Comparison of ENCODE assay signal across 36 mouse cellular contexts in the genomic region with DNA sequence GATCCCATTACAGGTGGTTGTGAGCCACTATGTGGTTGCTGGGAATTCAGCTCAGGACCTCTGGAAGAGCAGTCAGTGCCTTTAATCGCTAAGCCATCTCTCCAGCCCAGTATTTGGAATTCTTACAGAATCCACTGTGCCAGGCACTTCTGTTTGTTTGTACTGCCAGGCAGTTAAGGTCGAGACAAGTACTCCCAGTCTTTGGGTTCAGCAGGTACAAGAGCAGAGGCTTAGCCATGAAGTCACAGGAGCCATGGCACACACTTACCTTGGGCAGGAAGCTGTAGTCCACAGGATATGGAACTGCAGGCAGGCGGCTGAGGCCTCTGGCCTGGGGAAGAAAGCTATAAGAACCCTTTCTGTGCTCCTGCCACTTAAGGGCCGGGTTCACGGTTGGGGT. TPM values are rescaled to one million over a fixed set of nuclear protein-coding genes. Genes with fewer than 3 reads are reported as not detected.
DNase-seq lines count a peak whose midpoint lies in the region; ATAC-seq and TF ChIP-seq lines count a peak whose summit lies in the region.
"Had no signal": no experiment of that assay in that cellular context is flagged by ENCODE, and none has a peak within 500 bp of the region (broad histone marks: within the 10 kb centered on the region; RNA-seq: fewer than 3 reads in every experiment).

No protein-coding gene starts in this region.

- 75% methylated on average over 5 of the region's 5 CpGs for WGBS in heart, embryonic 11.5 days (ENCODE audit: insufficient replicate concordance)
- WGBS in lung, adult 2 months: 61% methylated on average over 5 of the region's 5 CpGs
- 48% methylated on average over 5 of the region's 5 CpGs for WGBS in lung, embryonic 15.5 days

- TF ChIP-seq CTCF in lung, adult 2 months (IDR thresholded peaks at IDR 0.05; ENCODE audit: insufficient read depth, low read length): no peak

- no peak for DNase-seq in heart, postnatal 25 days (ENCODE audit: low spot score)
- no peak for DNase-seq in lung, adult 2 months
- no peak for DNase-seq in lung, postnatal 14 days
- DNase-seq in lung, postnatal 36 days: peak; percentile 75
- DNase-seq: adrenal gland, adult 2 months; adrenal gland, postnatal 36 days; cerebellum, adult 18-20 months; gastrocnemius, adult 2 months; heart, postnatal 14 days; kidney, adult 11 months; kidney, postnatal 36 days; liver, postnatal 0 days; right cerebral cortex, postnatal 4 days had no signal

- no peak for ATAC-seq in heart, embryonic 11.5 days (replicated peaks; ENCODE audit: insufficient number of reproducible peaks, low FRiP score, low TSS enrichment)
- ATAC-seq in lung, embryonic 15.5 days (ENCODE audit: borderline replicate concordance, extremely low read depth, low FRiP score, low TSS enrichment): no peak
- ATAC-seq in inflammation-experienced regulatory T-cells, adult 6 months: no peak
- ATAC-seq: activated CD4-positive, CD25-positive, alpha-beta regulatory T cell, adult 4 months; forebrain, embryonic 15.5 days; hindbrain, embryonic 16.5 days; liver, embryonic 12.5 days; liver, postnatal 0 days; midbrain, embryonic 16.5 days had no signal

- H3K27me3 ChIP-seq in heart, embryonic 11.5 days (ENCODE audit: control insufficient read depth, insufficient read depth, low read length): no peaks in the 10 kb centered on the region
- H3K27me3 ChIP-seq in lung, embryonic 15.5 days: no peaks in the 10 kb centered on the region
- H3K27me3 ChIP-seq: CH12.LX; embryonic facial prominence, embryonic 13.5 days; forebrain, embryonic 15.5 days; limb, embryonic 12.5 days; liver, embryonic 12.5 days had no signal

- intact Hi-C loops in heart, postnatal 25 days (cut with DNase I): no loop called here

- no peak overlapping the region for H3K4me3 ChIP-seq in heart, embryonic 11.5 days (ENCODE audit: low read depth, low read length)
- no peak overlapping the region for H3K4me3 ChIP-seq in lung, adult 2 months (replicated peaks; ENCODE audit: extremely low read depth, low read depth, low read length)
- H3K4me3 ChIP-seq in lung, embryonic 15.5 days: no peak overlapping the region
- H3K4me3 ChIP-seq: embryonic facial prominence, embryonic 13.5 days; forebrain, embryonic 10.5 days; forebrain, embryonic 15.5 days; gastrocnemius, adult 2 months; layer of hippocampus, adult 2 months; left cerebral cortex, adult 2 months; limb, embryonic 12.5 days; liver, embryonic 12.5 days had no signal

- no peak overlapping the region for H3K27ac ChIP-seq in heart, embryonic 11.5 days (ENCODE audit: low read depth, low read length)
- peak overlapping the region; percentile 85 for H3K27ac ChIP-seq in lung, embryonic 15.5 days
- H3K27ac ChIP-seq: embryonic facial prominence, embryonic 13.5 days; forebrain, embryonic 10.5 days; forebrain, embryonic 15.5 days; gastrocnemius, adult 2 months; left cerebral cortex, adult 2 months; limb, embryonic 12.5 days; liver, embryonic 12.5 days had no signal

- no peak overlapping the region for H3K4me2 ChIP-seq in heart, embryonic 11.5 days
- H3K4me2 ChIP-seq in lung, embryonic 15.5 days: no peak overlapping the region
- H3K4me2 ChIP-seq: embryonic facial prominence, embryonic 13.5 days; forebrain, embryonic 15.5 days; limb, embryonic 12.5 days; liver, embryonic 12.5 days had no signal

- peaks cover 48% of the 10 kb centered on the region for H3K4me1 ChIP-seq in heart, embryonic 11.5 days (ENCODE audit: control insufficient read depth, insufficient read depth, low read length)
- H3K4me1 ChIP-seq in lung, adult 2 months (ENCODE audit: control insufficient read depth, insufficient read depth, low read length): peaks cover 21% of the 10 kb centered on the region
- H3K4me1 ChIP-seq in lung, embryonic 15.5 days: peaks cover 39% of the 10 kb centered on the region

- TF ChIP-seq POLR2A in lung, adult 2 months (IDR thresholded peaks at IDR 0.05; ENCODE audit: borderline replicate concordance, extremely low read depth, low read depth, low read length): peak; percentile 33; the same call in 1 of the 2 replicates

- 0 out of 2 replicates have a peak overlapping the region, but pooled peaks have one; percentile 5 for H3K9ac ChIP-seq in heart, embryonic 11.5 days (ENCODE audit: low read depth, low read length)
- H3K9ac ChIP-seq in lung, embryonic 15.5 days: no peak overlapping the region
- H3K9ac ChIP-seq: embryonic facial prominence, embryonic 13.5 days; forebrain, embryonic 15.5 days; limb, embryonic 12.5 days; liver, embryonic 12.5 days; liver, postnatal 0 days had no signal

- H3K36me3 ChIP-seq in heart, embryonic 11.5 days (ENCODE audit: control insufficient read depth, insufficient read depth, low read length): no peaks in the 10 kb centered on the region
- H3K36me3 ChIP-seq in lung, embryonic 15.5 days: no peaks in the 10 kb centered on the region
- H3K36me3 ChIP-seq: forebrain, embryonic 10.5 days; forebrain, embryonic 15.5 days; liver, embryonic 12.5 days had no signal

- H3K9me3 ChIP-seq in heart, embryonic 11.5 days (replicated peaks; ENCODE audit: control insufficient read depth, low read length): no peaks in the 10 kb centered on the region
- no peaks in the 10 kb centered on the region for H3K9me3 ChIP-seq in lung, embryonic 15.5 days
- H3K9me3 ChIP-seq: embryonic facial prominence, embryonic 13.5 days; forebrain, embryonic 10.5 days; forebrain, embryonic 15.5 days; limb, embryonic 12.5 days; liver, embryonic 12.5 days had no signal

RNA-seq across cellular contexts. Expression of gene Stard3, which starts 5.6 kb away (rescaled TPM):
- polyA plus RNA-seq in heart, embryonic 11.5 days (2014; fragmentation: Nextera tagmentation; extraction: Ambion mirVana): 39.6 and 40.6 TPM in 2 replicates
- total RNA-seq in heart, postnatal 25 days (2021): 10 to 100 TPM; 19.7 to 24.9 TPM
- polyA plus RNA-seq in lung, adult 2 months (2012; rRNA removed): 131 and 143 TPM in 2 replicates
- polyA plus RNA-seq in lung, embryonic 15.5 days (2015; fragmentation: Nextera tagmentation; extraction: Ambion mirVana): 45.2 and 52.5 TPM in 2 replicates
- polyA plus RNA-seq in inflammation-experienced regulatory T-cells, adult 6 months (2017; shearing (Covaris generic)): 10 to 100 TPM; 38.5 to 42.1 (median 40.3) TPM

RNA-seq across cellular contexts. Expression of gene Ppp1r1b, which starts 15.6 kb away (rescaled TPM):
- 13.6 and 15.3 TPM in 2 replicates for polyA plus RNA-seq in heart, embryonic 11.5 days (2014; fragmentation: Nextera tagmentation; extraction: Ambion mirVana)
- total RNA-seq in heart, postnatal 25 days (2021): 1 to 10 TPM; 5.3 to 5.8 TPM
- polyA plus RNA-seq in lung, adult 2 months (2012; rRNA removed): 20.0 and 22.1 TPM in 2 replicates
- polyA plus RNA-seq in lung, embryonic 15.5 days (2015; fragmentation: Nextera tagmentation; extraction: Ambion mirVana): 3.5 and 5.5 TPM in 2 replicates
- polyA plus RNA-seq in inflammation-experienced regulatory T-cells, adult 6 months (2017; shearing (Covaris generic)): not detected
- total RNA-seq: adrenal gland, postnatal 36 days; common myeloid progenitor, adult 5-6 weeks; gastrocnemius, adult 2 months had no signal
- polyA plus RNA-seq: activated CD4-positive, CD25-positive, alpha-beta regulatory T cell, adult 4 months had no signal

RNA-seq across cellular contexts. Expression of gene Tcap, which starts 19.8 kb away (rescaled TPM):
- 149 and 151 TPM in 2 replicates for polyA plus RNA-seq in heart, embryonic 11.5 days (2014; fragmentation: Nextera tagmentation; extraction: Ambion mirVana)
- total RNA-seq in heart, postnatal 25 days (2021): 1,000 to 10,000 TPM; 1,084 to 2,520 TPM
- polyA plus RNA-seq in lung, adult 2 months (2012; rRNA removed): 73.7 and 136 TPM in 2 replicates
- 5.1 and 7.5 TPM in 2 replicates for polyA plus RNA-seq in lung, embryonic 15.5 days (2015; fragmentation: Nextera tagmentation; extraction: Ambion mirVana)
- not detected for polyA plus RNA-seq in inflammation-experienced regulatory T-cells, adult 6 months (2017; shearing (Covaris generic))
- total RNA-seq: CH12.LX; common myeloid progenitor, adult 5-6 weeks had no signal
- polyA plus RNA-seq: activated CD4-positive, CD25-positive, alpha-beta regulatory T cell, adult 4 months; liver, embryonic 12.5 days; midbrain, embryonic 16.5 days; testis, adult 2 months had no signal

RNA-seq across cellular contexts. Expression of gene Pnmt, which starts 22.4 kb away (rescaled TPM):
- 3.9 and 4.8 TPM in 2 replicates for polyA plus RNA-seq in heart, embryonic 11.5 days (2014; fragmentation: Nextera tagmentation; extraction: Ambion mirVana)
- total RNA-seq in heart, postnatal 25 days (2021): 1 to 10 TPM; 1.3 to 1.7 TPM
- 2.0 and 3.5 TPM in 2 replicates for polyA plus RNA-seq in lung, adult 2 months (2012; rRNA removed)
- 0.12 TPM in 1 of 2 replicates, not detected in the other for polyA plus RNA-seq in lung, embryonic 15.5 days (2015; fragmentation: Nextera tagmentation; extraction: Ambion mirVana)
- polyA plus RNA-seq in inflammation-experienced regulatory T-cells, adult 6 months (2017; shearing (Covaris generic)): not detected
- total RNA-seq: CH12.LX; common myeloid progenitor, adult 5-6 weeks; layer of hippocampus, adult 2 months had no signal
- polyA plus RNA-seq: activated CD4-positive, CD25-positive, alpha-beta regulatory T cell, adult 4 months; forebrain, embryonic 10.5 days; liver, embryonic 12.5 days; liver, postnatal 0 days; spleen, adult 2 months had no signal

RNA-seq across cellular contexts. Expression of gene Neurod2, which starts 34.4 kb away (rescaled TPM):
- 0.07 and 0.13 TPM in 2 replicates for polyA plus RNA-seq in heart, embryonic 11.5 days (2014; fragmentation: Nextera tagmentation; extraction: Ambion mirVana)
- not detected for total RNA-seq in heart, postnatal 25 days (2021)
- not detected in 2 replicates for polyA plus RNA-seq in lung, adult 2 months (2012; rRNA removed)
- polyA plus RNA-seq in lung, embryonic 15.5 days (2015; fragmentation: Nextera tagmentation; extraction: Ambion mirVana): 0.05 TPM in 1 of 2 replicates, not detected in the other
- not detected for polyA plus RNA-seq in inflammation-experienced regulatory T-cells, adult 6 months (2017; shearing (Covaris generic))
- total RNA-seq: adrenal gland, adult 2 months; adrenal gland, postnatal 36 days; CH12.LX; common myeloid progenitor, adult 5-6 weeks; ES-E14; gastrocnemius, adult 2 months; heart, adult 8-10 months; heart, postnatal 14 days had no signal
- polyA plus RNA-seq: activated CD4-positive, CD25-positive, alpha-beta regulatory T cell, adult 4 months; adrenal gland, adult 2 months; C2C12; gonadal fat pad, adult 2 months; heart, embryonic 14.5 days; kidney, embryonic 16.5 days; liver, embryonic 12.5 days; liver, postnatal 0 days; spleen, adult 2 months; testis, adult 2 months had no signal
